Mouse (Mus musculus): ENCODE results near the gene Acvr1. TPM values are rescaled to one million over a fixed set of nuclear protein-coding genes. Genes with fewer than 3 reads are reported as not detected.

Gene Acvr1
- polyA plus RNA-seq, 1 experiment = not detected

- TF ChIP-seq GATA1 (IDR thresholded peaks at IDR 0.05; ENCODE audit: low read length) = no peak
Measured at GRCm38 (mm10) chr2:58480764-58481163, 86.2 kb downstream of the Acvr1 start.

GRCm38 (mm10) chr2:58479536-58479935 lies 87.4 kb downstream of the Acvr1 start:
- TF ChIP-seq GATA1 (IDR thresholded peaks at IDR 0.05; ENCODE audit: low read length) = no peak

- TF ChIP-seq GATA1 (IDR thresholded peaks at IDR 0.05; ENCODE audit: low read length) = no peak
Measured at GRCm38 (mm10) chr2:58478144-58478543, 88.8 kb downstream of the Acvr1 start.

- no peak for TF ChIP-seq GATA1 (IDR thresholded peaks at IDR 0.05; ENCODE audit: low read length)
Measured at GRCm38 (mm10) chr2:58476956-58477715, 89.8 kb downstream of the Acvr1 start.

- no peak for TF ChIP-seq GATA1 (IDR thresholded peaks at IDR 0.05; ENCODE audit: low read length)
Measured at GRCm38 (mm10) chr2:58475578-58475977, 91.4 kb downstream of the Acvr1 start.

- no peak for TF ChIP-seq GATA1 (IDR thresholded peaks at IDR 0.05; ENCODE audit: low read length)
Measured at GRCm38 (mm10) chr2:58470290-58470689, 96.7 kb downstream of the Acvr1 start.

GRCm38 (mm10) chr2:58469816-58470215 lies 97.1 kb downstream of the Acvr1 start, which contains the start of gene Gm17409:
Gm17409 (plus strand) TSS chr2:58470116.
- TF ChIP-seq GATA1 (IDR thresholded peaks at IDR 0.05; ENCODE audit: low read length) = no peak

- no peak for TF ChIP-seq GATA1 (IDR thresholded peaks at IDR 0.05; ENCODE audit: low read length)
Measured at GRCm38 (mm10) chr2:58458820-58459371, 108.1 kb downstream of the Acvr1 start.

GRCm38 (mm10) chr2:58457488-58457865 lies 109.5 kb downstream of the Acvr1 start:
- TF ChIP-seq GATA1 (IDR thresholded peaks at IDR 0.05; ENCODE audit: low read length) = no peak

GRCm38 (mm10) chr2:58456843-58457487 lies 110.0 kb downstream of the Acvr1 start:
- TF ChIP-seq GATA1 (IDR thresholded peaks at IDR 0.05; ENCODE audit: low read length) = no peak

GRCm38 (mm10) chr2:58454095-58454865 lies 112.7 kb downstream of the Acvr1 start:
- no peak for TF ChIP-seq GATA1 (IDR thresholded peaks at IDR 0.05; ENCODE audit: low read length)

GRCm38 (mm10) chr2:58447001-58447400 lies 120.0 kb downstream of the Acvr1 start:
- no peak for TF ChIP-seq GATA1 (IDR thresholded peaks at IDR 0.05; ENCODE audit: low read length)

GRCm38 (mm10) chr2:58443163-58443562 lies 123.8 kb downstream of the Acvr1 start:
- no peak for TF ChIP-seq GATA1 (IDR thresholded peaks at IDR 0.05; ENCODE audit: low read length)

- no peak for TF ChIP-seq GATA1 (IDR thresholded peaks at IDR 0.05; ENCODE audit: low read length)
Measured at GRCm38 (mm10) chr2:58436911-58437310, 130.0 kb downstream of the Acvr1 start.

GRCm38 (mm10) chr2:58435507-58435906 lies 131.4 kb downstream of the Acvr1 start:
- no peak for TF ChIP-seq GATA1 (IDR thresholded peaks at IDR 0.05; ENCODE audit: low read length)

- TF ChIP-seq GATA1 (IDR thresholded peaks at IDR 0.05; ENCODE audit: low read length) = no peak
Measured at GRCm38 (mm10) chr2:58434438-58434837, 132.5 kb downstream of the Acvr1 start.
